Mouse (Mus musculus) layer of hippocampus, postnatal 36 days (tissue): ENCODE measurements around the gene Irgc1. TPM values are rescaled to one million over a fixed set of nuclear protein-coding genes. Genes with fewer than 3 reads are reported as not detected.
"Not testable (repeated sequence)": the region's sequence is repeated elsewhere in the genome, so short reads cannot be mapped to it uniquely, and the experiment has no call there.

Experiments
- DNase-seq, 2 experiments: peaks; one replicate each; pipeline ENCODE4 v3.0.0; 2022
- total RNA-seq, 2 experiments: library from RNA; stranded (reverse); gene quantifications; 2 replicates each; pipeline ENCODE4 v1.2.3; 2021

The Irgc1 gene
- total RNA-seq, 2 experiments from 2014 or later: not detected

DNA sequence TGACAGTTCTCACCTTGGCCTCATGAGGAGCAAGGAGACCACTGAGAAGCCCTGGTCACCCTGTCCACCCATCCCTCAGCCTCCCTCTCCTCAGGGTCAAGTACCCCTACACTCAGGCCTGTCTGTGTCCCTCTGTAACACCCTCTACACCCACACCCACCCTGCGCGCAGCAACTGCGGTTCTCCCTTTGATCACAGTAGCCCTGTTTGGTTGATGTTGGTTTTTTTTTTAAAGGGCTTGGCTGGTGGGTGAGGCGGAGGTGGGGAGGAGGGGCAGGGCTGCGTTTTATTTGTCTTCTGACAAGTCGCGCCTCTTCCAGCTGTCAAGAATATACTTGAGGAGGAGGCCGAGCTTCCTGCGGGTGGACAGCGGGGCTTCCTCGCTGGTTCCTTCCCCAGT is 20.4 kb downstream of the Irgc1 start:
- DNase-seq: no peak

DNA sequence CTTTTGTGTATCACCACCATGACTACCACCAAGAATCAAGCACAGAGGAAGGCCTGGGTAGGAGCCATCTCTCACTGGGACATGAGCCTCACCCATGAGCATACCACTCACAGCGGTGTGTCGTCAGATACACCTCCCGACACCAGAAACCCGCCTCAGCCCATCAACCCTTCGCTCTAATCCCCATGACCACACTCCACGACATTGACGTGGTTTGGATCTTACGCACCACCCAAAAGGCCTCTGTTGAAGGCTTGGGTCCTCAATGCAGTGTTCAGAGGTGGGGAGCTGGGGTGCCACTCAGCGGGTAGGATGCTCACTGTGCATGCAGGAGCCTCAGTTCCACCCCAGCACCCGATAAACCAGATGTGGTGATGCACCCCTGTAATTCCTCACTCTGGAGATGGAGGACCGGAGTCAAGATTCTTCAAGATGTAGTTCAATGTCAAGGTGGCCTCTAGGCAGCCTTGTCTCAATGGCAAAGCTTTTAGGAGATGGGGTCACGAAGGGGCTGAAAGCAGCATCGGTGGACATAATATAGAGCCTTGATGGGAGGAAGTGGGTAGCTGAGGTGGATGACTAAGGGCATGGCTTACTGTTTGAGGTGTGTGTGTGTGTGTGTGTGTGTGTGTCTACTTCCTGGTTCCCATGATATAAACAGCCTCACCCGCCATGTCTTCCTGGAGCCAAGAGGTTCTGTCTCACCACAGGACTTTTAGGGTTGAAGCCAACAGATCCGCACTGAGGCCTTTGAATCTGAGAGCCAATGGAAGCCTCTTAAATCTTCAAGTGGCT is 21.3 kb downstream of the Irgc1 start:
- no peak for DNase-seq

DNA sequence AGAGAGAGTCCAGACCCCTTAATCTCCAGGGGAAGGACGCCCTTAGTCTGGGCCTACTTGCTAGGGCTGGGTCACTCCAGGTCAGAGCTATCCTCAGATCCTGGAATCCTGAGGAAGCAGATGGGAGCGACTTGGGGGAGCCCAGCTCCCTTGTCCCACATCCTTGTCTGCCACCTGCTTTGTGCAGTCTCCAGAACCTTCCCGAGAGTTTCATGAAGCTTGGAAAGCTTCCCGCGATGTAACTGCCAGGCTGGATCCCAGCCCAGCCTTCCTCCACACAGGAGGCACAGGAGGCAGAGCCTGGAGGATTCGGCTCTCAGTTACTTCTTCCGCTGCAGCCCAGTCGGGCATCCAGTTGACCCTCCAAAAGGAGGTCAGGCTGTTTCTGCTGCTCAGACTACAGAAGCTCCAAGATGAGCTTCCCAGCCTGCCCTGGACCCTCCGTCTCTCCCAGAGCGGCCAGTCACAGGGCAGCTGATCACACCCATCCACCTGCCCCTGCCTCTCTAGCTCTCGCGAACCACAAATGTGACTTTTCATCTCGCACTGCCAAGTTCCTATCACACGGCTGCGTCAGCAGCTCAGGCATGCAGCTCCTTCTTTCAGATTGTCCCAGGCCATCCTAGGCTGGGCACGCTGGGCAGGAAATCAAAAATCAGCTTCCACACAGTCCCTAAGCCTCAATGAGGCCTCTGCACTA is 22.5 kb downstream of the Irgc1 start:
- peak; percentile 68 to 72 for DNase-seq

DNA sequence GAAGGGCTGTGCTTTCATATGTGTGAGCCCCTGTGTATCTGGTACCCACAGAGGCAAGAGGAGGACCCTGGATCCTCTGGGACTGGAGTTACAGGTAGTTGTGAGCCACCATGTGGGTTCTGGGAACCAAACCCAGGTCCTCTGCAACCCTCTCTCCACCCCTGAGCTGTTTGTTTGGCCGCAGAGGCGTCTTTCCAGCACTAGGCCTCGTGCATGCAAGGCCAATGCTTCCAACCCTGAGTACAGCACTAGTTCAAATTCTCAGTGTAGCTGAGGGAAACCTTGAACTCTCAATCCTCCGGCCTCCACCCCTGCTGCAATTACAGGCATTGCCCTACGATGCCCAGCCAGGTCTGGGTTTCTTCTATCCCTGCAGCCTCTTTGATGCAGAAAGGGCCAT is 23.4 kb downstream of the Irgc1 start:
- no peak for DNase-seq

DNA sequence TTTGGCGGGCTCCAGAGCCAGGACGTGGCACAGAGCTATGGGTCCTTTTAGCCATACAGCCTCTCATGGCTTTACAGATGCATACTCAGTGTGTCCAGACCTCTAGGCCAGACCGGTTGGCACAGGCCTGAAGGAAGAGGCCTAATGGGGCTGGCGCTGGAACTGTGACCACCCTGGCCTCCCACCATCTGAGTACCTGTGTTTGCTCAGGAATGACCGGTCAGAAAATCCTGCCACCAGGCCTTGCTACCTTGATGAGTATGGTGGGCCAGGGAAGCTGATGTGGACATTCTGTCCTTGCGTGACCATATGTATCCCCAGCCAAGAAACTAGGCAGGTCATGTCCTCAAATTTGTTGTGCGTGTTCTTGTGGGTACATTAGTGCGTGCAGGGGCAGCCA is 24.9 kb downstream of the Irgc1 start:
- DNase-seq: no peak

DNA sequence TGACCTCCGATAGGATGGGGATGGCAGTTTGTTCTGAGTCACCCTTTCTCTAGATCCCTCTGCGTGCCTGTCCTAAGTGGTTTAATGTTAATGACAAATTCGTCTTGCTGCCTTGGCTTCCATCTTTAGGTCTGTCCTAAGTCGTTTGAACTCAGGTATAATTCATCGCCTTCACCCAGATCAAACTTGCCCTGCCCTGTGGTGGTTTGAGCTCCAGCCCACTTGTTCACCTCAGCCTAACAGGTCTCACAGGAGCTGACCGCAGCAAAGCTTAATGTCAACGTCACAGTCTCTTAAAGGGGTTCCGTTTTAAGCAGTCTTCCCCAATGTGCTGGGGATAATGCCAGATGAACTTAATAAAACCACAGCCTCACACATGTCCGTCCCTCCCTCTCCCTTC is 26.2 kb downstream of the Irgc1 start:
- no peak for DNase-seq

DNA sequence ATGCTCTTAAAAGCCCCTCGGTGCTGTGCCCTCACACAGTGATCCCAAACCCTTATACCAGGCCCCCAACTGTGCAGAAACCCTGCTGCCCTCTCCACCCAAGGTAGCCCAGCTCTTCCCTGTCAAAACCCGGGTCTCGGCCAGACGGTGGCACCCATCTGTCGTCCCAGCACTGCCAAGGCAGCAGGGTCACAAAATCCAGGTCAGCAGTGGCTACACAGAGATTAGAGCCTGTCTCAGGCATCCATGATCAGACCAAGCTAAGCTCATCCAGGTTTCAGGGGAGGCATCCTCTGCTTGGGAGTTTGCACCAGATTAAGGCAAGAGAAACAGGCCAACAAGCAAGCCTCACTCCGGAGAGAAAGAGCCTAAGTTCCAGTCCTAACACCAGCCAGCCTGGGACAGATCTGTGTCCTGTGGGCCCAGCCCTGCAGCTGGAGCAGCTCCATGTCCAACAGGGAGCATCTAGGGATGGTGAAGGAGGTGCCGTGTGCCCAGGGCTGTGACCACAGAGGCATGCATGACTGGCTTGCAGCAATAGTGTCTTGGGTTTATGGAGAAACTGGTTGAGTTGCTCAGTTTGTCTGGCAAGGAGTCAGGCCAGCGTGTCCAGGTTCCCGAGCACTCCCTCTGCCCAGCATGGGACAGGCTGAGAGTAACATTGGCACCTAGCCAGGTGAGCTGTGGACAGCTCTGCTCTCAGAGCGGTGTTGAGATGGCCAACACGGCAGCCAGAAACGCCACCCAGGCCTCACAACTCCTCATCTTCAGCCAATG is 28.0 kb downstream of the Irgc1 start:
- DNase-seq: no peak

DNA sequence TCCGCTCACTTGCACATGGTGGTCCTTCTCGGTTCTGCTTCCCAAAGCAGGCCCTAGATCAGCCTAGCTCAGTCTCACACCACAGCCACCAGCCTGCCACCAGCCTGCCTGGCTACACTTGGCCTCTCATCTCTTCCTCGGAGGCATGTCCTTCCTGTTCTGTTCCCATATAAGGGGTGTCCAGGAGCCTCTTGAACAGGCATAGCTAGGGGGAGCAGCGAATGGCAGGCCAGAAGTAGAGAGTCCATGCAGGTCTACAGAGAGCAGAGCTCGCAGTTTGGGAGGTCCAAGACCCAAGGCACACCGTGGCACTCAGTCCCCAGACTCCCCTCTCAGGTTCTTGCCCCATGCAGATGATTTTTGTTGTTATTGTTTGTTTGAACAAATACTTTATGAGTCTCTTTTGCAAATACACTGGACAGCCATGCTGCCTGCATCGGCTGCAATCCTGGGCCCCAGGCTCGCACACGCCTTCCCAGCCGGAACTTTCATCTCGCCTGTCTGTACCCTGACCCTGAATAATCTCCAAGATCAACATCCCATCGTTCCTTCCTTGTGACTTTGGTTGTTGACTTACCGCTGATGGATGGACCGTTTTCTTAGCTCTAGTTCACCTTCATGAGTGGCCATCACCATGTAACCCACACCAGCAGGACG is 28.9 kb downstream of the Irgc1 start:
- no peak for DNase-seq

DNA sequence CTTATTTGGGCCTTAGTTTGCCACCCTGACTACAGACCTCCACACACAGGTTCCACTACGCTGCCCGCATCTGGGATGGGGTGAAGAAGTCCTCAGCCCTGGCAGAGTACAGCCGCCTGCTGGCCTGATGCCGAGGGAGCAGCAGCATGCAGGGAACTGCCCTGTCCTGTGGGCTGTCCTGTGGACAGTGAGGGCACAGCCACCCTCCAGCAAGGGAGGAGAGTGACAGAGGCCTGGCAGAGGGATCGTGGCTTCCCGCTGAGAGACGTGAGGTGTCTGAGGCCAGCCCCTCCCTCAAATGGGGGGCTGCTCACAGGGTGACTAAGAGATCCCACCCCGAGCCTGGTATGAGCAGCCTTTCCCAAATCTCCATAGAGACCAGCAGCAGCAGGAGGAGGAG is 29.8 kb downstream of the Irgc1 start:
- DNase-seq: no peak

DNA sequence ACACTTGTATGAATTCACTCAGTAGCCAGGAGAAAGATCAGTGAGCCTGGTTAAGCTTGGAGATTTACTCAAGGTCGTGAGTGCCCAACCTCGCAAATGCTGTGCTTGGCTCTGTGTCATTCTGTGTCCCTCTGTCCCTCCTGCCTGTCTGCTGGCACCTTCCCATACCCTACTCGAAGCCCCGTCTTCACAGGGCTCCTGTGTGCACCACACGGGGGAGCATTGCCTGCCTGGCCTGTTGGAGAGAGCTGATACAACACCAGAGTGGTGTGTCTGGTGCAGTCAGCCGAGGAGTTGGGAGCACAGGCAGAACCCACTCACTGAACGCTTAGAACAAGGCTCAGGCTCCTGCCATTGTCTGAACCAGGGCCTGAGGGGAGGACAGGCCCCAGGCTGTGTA is 30.4 kb downstream of the Irgc1 start:
- no peak for DNase-seq

DNA sequence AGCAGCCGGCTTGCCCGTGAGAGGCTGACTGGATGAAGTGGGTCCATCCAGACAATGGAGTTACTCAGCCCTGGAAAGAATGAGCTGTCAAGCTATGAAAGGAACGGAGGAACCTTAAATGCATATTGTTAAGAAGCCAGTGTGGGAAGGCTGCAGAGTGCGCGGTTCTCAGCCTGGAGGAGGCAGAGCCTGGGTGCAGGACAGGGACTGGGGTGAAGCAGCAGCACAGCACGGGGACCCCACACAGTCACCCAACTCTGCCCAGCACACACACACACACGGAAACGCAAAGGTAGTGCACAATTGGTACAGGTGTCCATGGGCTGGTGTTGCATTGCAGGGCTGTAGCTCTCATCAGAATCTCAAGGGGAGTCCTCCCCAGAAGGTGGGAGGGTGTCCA is 32.5 kb downstream of the Irgc1 start:
- no peak for DNase-seq

DNA sequence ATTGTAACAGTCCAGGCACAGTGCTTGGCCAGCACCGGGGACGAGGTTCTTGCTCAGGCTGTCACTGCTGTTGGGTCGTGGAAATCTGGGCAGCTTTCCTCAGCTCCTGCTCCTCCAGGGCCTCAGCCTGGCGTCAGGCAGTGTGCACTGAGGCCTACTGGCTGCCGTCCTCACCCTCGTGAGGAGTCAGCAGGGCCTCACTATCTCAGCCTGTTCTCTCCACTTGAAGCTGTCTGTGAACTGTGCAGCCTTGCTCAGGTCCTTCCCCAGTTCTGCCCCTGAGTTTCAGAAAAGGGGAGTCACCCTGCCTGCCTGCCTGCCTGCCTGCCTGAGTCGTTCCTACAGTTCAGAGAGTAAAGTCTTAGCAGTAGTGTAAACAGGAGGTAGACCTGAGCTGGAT is 36.8 kb downstream of the Irgc1 start:
- DNase-seq: no peak

DNA sequence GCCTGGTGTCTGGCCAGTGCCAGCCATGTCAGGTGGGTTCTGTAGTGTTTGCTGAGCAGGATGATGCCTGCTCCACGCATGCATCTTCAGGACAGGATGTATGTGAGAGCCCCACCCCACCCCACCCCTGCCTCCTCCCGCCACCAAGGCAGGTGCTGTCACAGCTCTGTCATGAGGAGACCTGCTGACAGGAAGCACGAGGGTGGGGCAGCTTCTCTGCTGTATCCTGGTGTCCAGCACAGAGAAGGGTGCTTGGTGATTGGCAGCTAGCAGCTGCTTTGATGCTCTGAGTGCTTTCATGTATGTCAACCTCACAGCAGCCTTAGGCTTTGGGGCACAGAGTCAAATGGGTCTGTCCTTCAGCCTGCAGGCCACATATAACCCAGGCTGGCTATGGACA is 38.5 kb downstream of the Irgc1 start:
- no peak for DNase-seq

DNA sequence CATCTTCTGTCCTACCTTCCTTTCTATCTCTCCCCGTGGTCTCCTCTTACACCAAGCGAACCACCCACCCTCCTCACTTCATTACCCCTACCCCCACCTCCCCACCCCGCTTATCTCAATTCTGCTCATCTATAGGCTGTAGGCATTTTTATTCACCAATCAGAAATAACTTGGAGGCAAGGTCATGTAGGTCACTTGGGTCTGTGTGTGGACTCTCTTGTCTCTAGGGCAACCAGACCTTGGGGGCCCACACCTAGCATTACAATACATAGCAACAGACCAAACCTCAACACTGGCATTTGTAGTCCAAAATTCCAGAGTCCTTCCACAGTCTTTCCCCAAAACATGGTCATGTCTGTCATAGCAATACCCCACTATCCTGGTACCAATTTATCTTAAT is 41.3 kb downstream of the Irgc1 start:
- no peak for DNase-seq

DNA sequence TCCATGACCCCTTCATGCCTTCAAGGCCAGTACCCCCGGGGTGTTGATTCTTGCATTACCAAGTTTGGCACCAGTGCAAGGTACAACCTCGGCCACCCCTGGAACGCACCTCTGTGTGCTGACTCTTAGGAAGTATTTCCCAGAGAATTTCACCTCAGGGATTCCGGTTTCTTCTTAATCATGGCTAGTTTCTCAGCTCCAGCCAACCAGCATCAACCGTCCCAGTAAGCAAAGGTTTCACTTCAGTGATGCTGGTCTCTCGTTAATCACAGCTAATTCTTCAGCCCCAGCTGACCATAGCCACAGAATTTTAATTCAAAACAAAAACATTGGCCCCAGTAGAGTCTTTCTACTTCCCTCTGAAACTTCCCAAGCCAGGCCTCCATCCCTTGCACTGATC is 42.0 kb downstream of the Irgc1 start:
- no peak for DNase-seq

DNA sequence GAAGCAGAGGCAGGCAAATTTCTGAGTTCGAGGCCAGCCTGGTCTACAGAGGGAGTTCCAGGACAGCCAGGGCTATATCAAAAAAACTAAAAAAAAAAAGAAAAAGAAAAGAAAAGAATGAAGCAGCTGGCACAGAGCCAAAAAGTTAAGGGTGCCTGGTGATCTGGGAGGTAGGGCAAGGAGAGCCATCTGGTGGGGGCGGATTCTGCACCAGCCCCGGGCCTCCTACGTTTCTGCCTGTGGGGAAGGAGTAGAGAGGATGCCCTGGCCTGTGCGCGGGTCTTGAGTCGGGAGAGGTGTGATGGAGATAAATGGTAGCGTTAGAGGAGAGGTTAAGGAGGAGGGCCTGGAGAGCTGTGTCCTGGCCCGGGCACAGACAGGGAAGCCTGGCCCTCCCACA is 43.9 kb downstream of the Irgc1 start:
- DNase-seq: no peak

DNA sequence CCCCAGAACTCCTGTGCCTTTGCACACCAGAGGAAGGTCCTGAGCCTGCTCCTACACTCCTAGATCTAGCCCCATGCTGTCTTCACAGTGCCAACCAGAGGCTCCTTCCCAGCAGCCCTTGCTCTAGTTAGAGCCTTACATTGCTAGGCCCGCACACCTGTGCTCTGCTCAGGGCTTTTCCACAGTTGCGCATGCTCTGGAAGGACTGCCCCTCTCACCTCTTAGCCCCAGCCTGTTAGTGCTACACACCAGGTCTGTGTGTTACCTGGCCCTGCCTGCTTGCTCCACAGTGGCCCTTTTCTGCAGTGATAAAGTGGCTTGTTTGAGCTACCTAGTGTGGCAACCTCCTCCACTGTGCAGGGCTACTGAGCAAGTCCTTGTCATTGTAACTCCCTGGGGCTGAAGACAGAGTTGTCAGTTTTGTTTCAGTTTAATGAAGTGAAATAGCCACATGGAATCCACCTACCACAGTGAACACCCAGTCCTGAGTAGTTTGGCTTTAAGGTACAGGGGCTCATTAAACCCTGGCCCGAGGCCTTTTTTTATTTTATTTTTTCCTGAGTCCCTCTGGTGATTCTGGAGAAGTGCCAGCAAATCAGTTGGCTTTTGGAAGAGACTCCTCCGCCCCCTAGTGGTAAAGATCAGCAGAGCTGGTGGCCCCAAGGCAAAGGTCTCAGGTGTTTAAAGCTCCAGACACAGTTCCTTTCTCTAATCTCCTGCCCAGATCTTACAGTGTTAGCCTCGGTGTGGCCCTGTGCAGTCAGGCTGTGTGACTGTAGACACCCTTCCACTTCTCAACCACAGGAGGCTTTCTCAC is 45.4 kb downstream of the Irgc1 start:
- peak; percentile 40 for DNase-seq

DNA sequence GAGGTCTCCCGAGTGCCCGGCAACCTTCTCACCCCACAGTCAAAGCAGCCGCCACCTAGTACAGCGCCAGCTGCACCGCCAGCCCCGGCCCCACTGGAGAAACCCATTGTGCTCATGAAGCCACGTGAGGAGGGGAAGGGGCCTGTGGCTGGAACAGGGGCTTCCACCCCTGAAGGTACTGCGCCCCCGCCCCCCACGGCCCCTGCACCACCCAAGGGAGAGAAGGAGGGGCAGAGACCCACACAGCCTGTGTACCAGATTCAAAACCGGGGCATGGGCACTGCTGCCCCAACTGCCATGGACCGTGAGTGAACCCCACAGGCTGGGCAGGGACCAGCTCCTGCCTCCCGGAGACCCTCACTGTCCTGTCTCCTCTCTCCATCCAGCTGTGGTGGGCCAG is 46.4 kb downstream of the Irgc1 start:
- no peak for DNase-seq

DNA sequence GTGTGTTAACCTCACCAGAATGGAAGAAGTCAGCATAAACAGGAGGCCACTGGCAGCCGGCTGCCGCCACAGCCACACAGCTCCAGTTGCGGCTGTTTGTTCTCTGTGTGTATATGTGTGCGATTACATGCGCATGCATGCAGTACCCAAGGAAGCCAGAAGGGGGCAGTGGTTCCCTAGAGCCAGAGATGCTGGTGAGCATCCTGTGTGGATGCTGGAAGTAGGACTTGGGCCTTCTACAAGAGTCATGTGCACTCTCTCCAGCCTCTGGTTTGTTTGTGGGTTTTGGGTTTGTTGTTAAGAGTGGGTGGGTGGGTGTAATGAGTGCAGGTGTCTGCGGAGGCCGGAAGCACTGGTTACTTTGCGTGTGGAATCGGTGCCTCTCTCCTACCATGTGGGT is 49.2 kb downstream of the Irgc1 start:
- no peak for DNase-seq

DNA sequence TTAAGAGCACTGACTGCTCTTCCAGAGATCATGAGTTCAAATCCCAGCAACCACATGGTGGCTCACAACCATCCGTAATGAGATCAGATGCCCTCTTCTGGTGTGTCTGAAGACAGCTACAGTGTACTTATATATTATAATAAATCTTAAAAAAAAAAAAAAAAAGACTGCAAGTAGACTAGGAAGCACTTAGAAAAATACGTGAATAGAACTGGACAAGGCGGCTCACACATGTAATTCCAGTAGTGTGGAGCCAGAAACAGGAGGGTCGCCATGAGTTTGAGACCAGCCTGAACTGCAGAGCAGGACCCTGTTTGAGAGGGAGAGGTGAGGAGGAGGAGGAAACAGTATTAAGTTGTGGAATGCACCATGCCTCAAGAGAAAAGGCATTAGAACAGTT is 51.6 kb downstream of the Irgc1 start:
- DNase-seq: not testable (repeated sequence)

DNA sequence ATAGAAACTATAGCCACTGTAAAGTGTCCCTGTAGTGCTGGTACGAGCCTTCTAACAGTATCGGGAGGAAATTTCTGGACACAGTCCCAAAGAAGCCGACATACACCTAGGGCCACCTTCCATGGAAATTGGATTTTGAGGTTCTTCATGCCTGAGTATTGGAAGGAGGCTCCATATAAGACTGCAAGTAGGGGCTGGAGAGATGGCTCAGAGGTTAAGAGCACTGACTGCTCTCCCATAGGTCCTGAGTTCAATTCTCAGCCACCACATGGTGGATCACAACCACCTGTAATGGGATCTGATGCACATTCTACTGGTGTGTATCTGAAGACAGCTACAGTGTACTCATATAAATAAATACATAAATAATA is 52.0 kb downstream of the Irgc1 start:
- no peak for DNase-seq
